Mouse (Mus musculus) spleen, postnatal 4 days (tissue): ENCODE results near the gene Tspan14.
A peak's percentile ranks its signal among the peaks of the same experiment; 100 is the strongest.

Experiments used
- DNase-seq, 2 experiments: peaks; one replicate each; pipeline ENCODE4 v3.0.0; 2022; ENCODE audit warnings: low spot score in 2 of 2

Tspan14 gene

GRCm38 (mm10) chr14:40966392-40966861 lies at the start of gene Tspan14:
Gene Tspan14 (minus strand): TSS chr14:40966807.
- DNase-seq = no peak

GRCm38 (mm10) chr14:41014701-41015240 lies 48.2 kb upstream of the Tspan14 start:
- DNase-seq = peak in 1 of 2 experiments; percentile 8

GRCm38 (mm10) chr14:41013630-41014613 lies 47.3 kb upstream of the Tspan14 start, which contains the start of gene Fam213a:
Gene Fam213a (minus strand): TSS chr14:41013788.
- peak; percentile 87 to 93 for DNase-seq

- DNase-seq = no peak
Observed at GRCm38 (mm10) chr14:41013143-41013542, 46.5 kb upstream of the Tspan14 start.

- no peak for DNase-seq
Observed at GRCm38 (mm10) chr14:41011916-41012315, 45.3 kb upstream of the Tspan14 start.

- peak; percentile 35 to 67 for DNase-seq
Observed at GRCm38 (mm10) chr14:41008138-41008537, 41.5 kb upstream of the Tspan14 start.

GRCm38 (mm10) chr14:41007641-41008040 lies 41.0 kb upstream of the Tspan14 start:
- DNase-seq = peak; percentile 31 to 67

GRCm38 (mm10) chr14:41006899-41007298 lies 40.3 kb upstream of the Tspan14 start:
- peak; percentile 65 to 72 for DNase-seq

GRCm38 (mm10) chr14:41006263-41006662 lies 39.7 kb upstream of the Tspan14 start:
- DNase-seq = no peak

- no peak for DNase-seq
Observed at GRCm38 (mm10) chr14:41005716-41006115, 39.1 kb upstream of the Tspan14 start.

GRCm38 (mm10) chr14:41004201-41005141 lies 37.9 kb upstream of the Tspan14 start:
- no peak for DNase-seq

- DNase-seq = no peak
Observed at GRCm38 (mm10) chr14:41001576-41001975, 35.0 kb upstream of the Tspan14 start.

GRCm38 (mm10) chr14:41000801-41001200 lies 34.2 kb upstream of the Tspan14 start:
- no peak for DNase-seq

GRCm38 (mm10) chr14:40999904-41000645 lies 33.5 kb upstream of the Tspan14 start:
- peak in 1 of 2 experiments; percentile 48 for DNase-seq

GRCm38 (mm10) chr14:40996171-40996570 lies 29.6 kb upstream of the Tspan14 start:
- no peak for DNase-seq

- DNase-seq = no peak
Observed at GRCm38 (mm10) chr14:40992464-40992863, 25.9 kb upstream of the Tspan14 start.

GRCm38 (mm10) chr14:40988780-40989179 lies 22.2 kb upstream of the Tspan14 start:
- DNase-seq = no peak

- no peak for DNase-seq
Observed at GRCm38 (mm10) chr14:40987184-40987583, 20.6 kb upstream of the Tspan14 start.

- DNase-seq = no peak
Observed at GRCm38 (mm10) chr14:40985635-40986034, 19.0 kb upstream of the Tspan14 start.

GRCm38 (mm10) chr14:40979723-40980122 lies 13.1 kb upstream of the Tspan14 start:
- no peak for DNase-seq

- peak in 1 of 2 experiments; percentile 39 for DNase-seq
Observed at GRCm38 (mm10) chr14:40979002-40979401, 12.4 kb upstream of the Tspan14 start.
